Mouse (Mus musculus) A20 (cell line): ENCODE measurements around the gene Cdkal1.

Experiments
- DNase-seq: peaks from one replicate; pipeline ENCODE4 v3.0.0-alpha.2; 2011; ENCODE audit warnings: low read depth, low spot score

The Cdkal1 gene

GRCm38 (mm10) chr13:29271451-29271850 is 584.0 kb downstream of the Cdkal1 start:
- DNase-seq: no peak

DNA sequence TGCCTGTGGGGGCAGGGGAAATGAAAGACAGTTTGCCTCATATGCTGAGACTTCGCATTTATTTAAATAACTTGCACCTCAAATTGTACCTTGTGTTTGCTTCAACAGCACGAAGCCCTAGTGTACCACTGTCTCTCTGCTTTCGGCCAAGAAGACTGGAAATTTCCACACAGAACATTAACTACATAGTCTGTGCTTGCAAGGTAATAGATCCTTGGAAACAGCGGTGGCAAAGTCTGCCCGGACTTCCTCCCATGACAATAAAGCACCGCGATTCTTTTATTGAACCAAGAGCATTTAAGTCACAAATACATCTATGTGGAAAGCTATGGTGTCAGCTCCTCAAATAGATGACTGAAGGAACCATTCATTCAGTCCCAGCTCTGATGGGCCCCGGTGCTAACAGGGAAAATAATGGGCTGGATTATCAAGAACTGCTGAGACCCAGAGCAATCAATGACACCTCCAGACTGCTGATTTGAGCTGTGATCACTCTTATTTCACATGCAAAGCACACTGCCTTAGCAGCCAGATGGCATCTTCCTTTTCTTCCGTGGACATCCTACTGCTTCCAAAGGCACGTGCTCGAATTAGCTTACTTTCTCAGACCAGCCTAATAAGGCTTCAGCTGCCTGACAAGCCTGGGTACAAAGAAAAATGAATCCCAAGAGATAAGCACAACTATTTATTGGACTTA is 591.3 kb downstream of the Cdkal1 start:
- no peak for DNase-seq

GRCm38 (mm10) chr13:29262164-29262563 is 593.3 kb downstream of the Cdkal1 start:
- no peak for DNase-seq

DNA sequence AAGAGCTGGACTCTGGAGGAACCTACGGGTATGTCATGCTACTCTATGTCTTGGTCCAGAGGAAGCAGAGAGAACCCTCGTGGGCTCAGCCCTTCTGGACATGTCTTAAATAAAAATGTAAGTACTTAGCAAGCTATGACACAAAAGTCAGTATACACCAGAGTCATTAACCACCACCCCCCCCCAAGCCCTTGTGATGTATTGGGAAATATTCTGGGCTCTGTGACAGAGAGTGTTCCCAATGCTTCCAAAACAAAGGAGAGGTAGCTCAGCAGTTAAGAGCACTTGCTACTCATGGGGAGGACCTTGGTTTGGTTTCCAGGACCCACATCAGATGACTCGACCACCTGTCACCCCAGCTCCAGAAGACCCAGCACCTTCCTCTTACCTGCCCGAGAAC is 606.9 kb downstream of the Cdkal1 start:
- DNase-seq: no peak

DNA sequence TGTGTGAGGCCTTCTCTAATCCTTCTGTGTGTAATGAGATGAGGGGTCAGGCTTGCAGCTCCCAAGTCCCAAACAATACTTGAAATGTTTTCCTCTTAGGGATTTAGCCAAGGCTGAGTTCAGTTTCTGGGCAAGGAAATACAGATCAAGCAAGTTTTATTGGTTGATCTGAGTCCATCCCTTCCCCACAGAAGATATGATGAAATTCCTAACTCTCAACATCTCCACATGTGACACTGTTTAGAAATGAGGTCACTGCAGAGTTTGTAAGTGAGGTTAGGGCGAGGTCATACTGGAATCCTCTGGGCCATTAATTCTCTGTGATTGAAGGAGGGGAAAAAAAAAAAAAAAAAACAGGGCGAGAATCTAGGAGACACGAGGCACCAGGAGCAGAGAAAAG is 607.7 kb downstream of the Cdkal1 start:
- DNase-seq: no peak

- no peak for DNase-seq
Measured at GRCm38 (mm10) chr13:29235065-29235464, 620.4 kb downstream of the Cdkal1 start.

GRCm38 (mm10) chr13:29234442-29234841 is 621.0 kb downstream of the Cdkal1 start:
- no peak for DNase-seq

GRCm38 (mm10) chr13:29233970-29234369 is 621.5 kb downstream of the Cdkal1 start:
- DNase-seq: no peak

- DNase-seq: peak; percentile 25
Measured at GRCm38 (mm10) chr13:29232681-29233080, 622.8 kb downstream of the Cdkal1 start.

DNA sequence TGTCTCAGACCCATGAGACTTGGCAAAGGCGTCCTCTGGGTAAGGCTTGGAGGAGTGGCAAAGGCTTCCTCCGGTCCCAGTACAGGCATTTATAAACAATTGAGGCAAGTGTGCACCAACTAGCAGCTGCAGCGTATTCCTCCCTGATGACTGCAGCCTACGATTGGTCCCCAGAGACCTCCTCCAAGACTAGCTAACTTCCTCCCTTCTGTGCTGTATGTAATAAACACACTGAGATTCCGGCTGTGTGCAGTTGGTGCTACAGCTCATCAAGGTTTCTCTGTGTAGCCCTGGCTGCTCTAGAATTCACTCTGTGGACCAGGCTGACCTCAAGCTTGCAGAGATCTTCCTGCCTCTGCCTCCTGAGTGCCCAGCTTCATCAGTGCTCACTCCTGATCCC is 630.7 kb downstream of the Cdkal1 start:
- DNase-seq: no peak

DNA sequence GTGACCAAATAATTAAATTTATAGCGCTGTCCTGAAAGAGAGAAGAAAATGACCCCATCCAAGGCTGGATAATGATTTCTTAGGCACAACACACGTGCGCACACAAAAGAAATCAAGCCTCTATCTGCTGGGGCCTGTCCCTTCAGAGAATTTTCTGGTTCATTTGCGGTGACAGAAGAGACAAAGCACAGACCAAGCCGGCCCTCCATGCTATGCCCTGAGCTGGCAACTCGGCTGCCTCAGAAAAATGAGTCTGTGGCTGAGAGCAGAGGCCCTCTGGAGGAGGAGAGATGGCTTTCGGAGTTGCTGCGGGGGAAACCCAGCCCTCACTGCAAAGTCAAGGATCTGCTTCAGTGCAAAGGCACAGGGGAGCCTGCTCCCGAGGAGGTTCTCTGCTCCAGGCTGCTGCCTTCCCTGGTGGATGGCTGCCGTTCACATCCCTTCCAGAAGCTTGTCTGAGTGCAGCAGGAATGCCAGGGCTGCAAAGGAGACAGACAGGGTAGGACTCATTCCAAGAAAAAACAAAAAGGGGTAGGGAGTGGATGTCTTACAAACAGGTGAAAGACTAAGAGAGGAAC is 633.1 kb downstream of the Cdkal1 start:
- DNase-seq: no peak

DNA sequence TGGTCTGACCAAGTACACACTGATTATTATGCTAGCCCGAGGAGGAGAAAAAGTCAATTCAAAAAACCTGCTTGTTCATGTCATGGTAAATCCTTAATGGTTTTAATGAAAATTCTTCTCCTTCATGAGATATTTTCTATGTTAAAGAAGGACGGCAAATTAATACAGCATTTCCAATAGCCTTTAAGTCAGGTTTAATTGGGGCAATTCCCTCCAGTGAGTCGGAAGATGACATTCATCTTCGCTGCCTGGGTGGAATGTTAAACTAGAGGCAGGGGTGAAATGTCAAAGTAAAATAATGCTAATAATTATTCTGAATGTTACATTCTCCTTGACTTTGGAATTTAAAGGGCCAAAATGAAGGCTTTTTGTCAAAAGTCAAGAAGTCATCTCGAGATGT is 633.8 kb downstream of the Cdkal1 start:
- no peak for DNase-seq

GRCm38 (mm10) chr13:29218594-29219230 is 636.8 kb downstream of the Cdkal1 start:
- DNase-seq: no peak

- DNase-seq: no peak
Measured at GRCm38 (mm10) chr13:29210159-29211021, 645.1 kb downstream of the Cdkal1 start.

DNA sequence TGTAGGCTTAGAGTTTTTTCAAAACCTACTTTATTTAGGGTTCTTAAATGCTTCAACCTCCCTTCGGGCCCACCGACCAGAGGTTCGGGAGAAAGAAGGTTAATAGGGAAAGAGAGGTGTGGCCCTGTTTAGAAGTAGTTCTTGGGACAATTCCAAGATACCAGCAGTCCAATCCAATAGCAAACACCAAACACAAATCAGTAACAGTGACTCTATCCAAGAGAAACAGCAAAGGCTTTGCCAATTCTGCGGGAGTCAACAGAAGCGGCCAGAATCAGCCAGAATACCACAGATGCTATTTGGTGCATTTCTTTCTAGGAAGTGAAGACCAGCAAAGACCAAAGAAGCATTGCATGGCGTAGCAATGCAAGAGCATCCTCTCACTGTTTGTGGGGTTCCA is 646.7 kb downstream of the Cdkal1 start:
- no peak for DNase-seq

- DNase-seq: no peak
Measured at GRCm38 (mm10) chr13:29203856-29204255, 651.6 kb downstream of the Cdkal1 start.

DNA sequence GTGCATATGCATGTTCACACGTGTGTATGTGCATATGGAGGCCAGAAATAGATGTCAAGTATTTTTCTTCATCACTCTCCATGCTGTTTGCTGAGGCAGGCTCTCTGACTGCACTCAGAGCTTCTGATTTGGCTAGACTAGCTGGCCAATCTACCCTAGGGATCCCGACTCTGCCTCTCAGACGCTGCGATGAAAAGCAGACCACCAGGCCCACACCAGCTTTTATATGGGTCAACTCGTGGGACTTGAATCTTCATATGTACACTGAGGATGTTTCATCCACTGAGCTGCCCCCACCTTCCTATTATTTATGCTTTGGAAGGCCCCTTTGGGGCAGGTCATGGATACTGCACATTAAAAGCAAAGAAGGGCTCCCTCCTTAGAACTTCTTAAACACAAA is 652.0 kb downstream of the Cdkal1 start:
- no peak for DNase-seq

GRCm38 (mm10) chr13:29202562-29202961 is 652.9 kb downstream of the Cdkal1 start:
- no peak for DNase-seq

DNA sequence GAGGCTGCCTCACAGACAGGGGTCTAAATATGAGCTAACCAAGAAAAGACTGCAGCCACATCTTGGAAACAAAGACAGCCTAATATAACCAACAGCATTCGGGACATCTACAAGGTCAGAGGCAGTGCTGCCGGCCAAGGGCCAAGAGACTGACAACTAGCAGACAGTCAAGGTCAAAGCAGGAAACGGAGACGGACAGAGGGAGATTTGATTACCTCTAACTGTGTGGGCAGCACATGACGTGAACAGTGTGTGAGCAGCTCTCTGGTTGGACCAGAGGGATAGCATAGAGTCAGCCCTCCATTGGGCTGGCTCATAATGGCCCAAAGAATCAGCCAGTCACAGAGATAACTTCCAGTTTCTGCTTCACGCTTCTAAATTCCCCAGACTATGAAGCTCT is 655.8 kb downstream of the Cdkal1 start:
- no peak for DNase-seq

DNA sequence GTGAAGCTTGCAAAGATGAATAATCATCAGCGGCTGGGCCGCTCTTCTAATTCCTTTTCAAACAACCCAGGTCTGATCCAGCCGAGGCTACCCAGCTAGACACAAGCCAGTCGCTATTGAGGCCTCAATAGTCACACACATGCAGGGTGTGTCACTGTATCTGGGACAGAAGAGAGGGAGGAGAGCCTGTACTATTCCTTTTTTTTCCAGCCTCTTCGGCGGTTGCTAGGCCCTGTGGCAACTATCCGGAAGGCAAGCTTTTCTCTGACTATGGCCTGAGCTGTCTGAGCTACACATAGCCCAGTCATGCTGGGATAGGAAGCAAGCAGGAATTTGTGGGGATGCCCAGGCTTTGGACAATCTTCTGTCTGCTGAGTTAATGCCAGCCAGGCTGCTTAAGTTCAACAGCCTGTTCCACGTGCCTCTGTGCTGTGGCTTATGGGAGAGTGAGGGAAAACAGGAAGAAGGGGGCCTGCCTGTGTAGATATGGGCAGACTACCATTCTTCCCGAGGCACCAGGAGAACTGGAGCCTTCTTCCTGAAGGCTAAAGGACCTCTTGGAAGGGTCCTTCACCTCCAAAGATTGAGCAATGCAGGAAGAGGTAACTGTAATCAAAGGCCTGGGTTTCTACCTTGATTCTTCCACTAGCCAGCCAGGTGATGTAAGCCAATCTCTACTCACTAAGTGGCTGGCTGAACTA is 658.5 kb downstream of the Cdkal1 start:
- no peak for DNase-seq

- DNase-seq: no peak
Measured at GRCm38 (mm10) chr13:29195722-29196121, 659.8 kb downstream of the Cdkal1 start.

- DNase-seq: no peak
Measured at GRCm38 (mm10) chr13:29194946-29195345, 660.5 kb downstream of the Cdkal1 start.
